Mouse (Mus musculus): ENCODE measurements around the gene Ifitm10.
"Not testable (repeated sequence)": the region's sequence is repeated elsewhere in the genome, so short reads cannot be mapped to it uniquely, and the experiment has no call there.

Ifitm10 gene

DNA sequence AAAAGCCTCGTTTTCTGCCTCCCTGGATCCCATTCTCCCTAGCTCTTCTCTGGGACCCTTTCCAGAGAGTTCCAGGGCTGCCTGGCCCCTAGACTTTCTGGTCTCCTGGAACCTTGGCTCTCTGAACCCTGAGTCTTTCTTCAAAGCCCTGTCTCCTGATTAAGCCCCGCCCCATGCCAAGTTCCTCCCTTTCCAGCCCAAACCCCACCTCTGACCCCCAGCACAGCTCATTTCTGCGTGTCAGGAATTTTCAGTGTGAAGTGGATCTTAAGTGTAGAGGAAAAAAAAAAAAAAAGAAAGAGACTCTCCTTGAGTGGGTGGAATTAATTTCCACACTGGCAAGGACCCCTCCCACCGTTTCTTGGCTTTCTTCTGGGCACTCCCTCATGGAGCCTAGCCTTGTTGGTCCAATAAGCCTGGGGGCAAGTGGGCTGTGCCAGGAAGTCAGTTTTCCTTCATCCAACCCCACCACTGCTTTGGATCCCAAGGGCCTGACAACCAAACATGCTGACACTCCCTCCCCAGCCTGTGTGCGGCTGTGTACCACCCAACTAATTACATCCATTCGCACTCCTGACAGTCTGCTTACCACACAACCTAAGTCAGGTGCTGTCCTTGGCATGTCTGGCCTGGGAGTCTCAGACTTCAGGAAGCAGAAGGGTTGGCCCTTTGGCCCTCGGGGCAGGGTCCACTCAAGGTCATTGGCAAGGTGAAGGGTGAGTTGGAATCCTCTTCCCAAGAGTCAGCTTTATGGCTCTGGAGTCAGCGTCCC lies at the start of gene Ifitm10:
TSS of gene Ifitm10 (minus strand) at position 113 of the 772 bp plus-strand sequence.
- DNase-seq (ENCODE audit: low read depth), result no peak

DNA sequence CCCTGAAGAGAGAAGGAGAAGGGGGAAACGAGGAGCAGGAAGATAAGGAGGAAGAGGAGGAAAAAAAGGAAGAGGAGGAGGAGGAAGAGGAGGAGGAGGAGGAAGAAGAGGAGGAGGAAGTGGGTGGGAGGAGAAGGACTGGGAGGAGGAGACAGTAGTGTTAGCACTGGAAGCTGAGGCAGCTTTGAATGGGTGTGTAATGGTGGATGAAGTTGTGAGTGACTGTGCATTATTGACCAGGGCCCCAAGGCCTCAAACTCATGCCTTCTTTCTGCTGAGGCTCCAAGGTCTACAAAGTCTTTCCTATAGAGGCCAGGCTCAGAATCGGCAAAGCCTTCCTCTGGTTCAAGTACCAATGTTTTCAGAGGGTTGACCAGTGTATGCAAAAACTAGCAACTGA lies 48.3 kb upstream of the Ifitm10 start:
- no peak for DNase-seq (ENCODE audit: low read depth)

DNA sequence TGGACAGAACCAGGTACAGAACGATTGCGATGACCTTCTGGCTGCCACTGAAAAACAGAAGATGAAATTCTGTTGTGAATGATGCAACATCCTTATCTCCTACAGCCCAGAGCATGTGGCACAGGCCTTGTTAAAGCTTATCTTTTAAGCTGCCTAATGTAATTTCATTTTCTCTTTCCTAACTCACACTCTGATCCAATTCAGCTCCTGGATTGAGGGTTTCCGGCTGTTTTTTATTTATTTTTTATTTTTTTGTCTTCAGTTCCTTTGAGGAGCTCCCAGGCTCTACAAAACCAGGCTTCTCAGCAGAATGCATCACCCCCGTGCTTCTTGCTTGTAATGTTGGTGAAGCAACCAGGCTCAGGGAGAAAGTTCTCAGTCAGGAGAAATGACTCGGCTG lies 46.3 kb upstream of the Ifitm10 start:
- peak; percentile 44 for DNase-seq (ENCODE audit: low read depth)

DNA sequence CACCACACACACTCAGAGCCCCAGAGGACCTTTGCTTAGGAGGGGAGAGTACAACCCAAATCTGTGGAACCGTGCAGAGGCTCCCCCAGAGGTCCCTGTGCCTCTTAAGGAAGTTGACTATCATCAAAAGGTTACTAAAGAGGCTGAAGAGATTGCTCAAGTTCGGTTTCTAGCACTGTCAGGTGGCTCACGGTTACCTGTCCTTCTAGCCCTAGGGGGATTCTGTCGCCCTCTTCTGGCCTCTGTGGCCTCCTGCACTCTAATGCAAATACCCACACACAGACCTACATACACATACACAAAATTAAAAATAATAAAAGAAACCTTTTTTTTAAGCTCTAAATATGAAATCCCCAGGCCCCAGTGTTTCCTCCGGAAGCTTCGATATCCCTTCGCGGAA lies 45.1 kb upstream of the Ifitm10 start:
- no peak for DNase-seq (ENCODE audit: low read depth)

DNA sequence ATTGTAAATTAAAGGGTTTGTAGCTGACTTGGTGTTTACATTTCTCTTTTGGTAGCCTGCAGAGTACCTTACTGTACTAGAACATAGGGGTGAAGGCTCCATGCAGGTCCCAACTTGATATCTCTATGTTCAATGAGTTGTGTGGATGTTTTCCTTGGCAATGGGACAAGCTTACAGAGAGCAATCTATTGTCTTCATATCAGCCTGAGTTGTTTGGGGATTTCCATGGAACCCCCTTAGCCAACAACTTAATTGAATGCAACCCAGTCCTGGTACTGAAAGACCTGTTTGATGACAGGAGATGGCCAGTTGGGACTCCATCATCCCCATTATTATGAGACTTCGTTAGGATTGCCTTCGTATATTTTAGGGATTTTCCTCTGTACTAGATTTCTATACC lies 44.5 kb upstream of the Ifitm10 start:
- DNase-seq (ENCODE audit: low read depth), result no peak

DNA sequence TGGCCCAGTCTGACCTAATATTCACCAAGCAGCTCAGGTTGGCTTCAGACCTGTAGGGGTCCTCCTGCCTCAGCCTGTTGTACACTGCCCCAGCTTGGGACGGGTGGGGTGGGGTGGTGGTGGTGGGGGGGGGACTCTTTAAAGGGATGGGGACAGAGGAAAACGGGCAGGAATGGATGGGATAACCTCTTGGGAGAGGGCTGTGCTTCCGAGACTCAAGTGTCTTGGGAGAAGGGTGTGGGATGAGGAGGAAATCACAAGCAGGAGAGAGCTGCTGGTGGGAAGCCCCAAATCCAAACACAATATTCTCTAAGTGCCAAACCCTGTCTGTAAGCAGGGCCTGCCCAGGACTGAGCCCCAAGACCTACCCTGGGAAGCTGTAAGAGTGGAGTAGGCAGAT lies 42.7 kb upstream of the Ifitm10 start:
- no peak for DNase-seq (ENCODE audit: low read depth)

DNA sequence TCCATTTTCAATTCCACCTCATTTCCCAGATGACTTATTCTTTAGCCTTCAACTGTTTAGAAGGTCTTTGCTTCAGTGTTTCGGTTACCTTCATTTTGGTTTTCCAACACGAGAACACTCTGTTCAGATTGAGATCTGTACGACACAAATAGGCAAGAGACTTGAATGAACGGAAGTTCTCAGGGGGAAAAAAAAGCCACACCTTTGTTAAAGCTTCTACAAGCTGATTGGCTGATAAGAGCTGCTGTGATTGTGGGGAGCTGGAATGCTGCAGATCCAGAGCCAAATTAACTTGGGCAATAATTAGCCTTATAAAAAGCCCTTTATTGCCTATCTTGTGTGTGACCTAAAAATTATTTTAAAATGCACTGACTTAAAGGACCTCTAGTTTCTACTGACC lies 41.8 kb upstream of the Ifitm10 start:
- DNase-seq (ENCODE audit: low read depth), result no peak

DNA sequence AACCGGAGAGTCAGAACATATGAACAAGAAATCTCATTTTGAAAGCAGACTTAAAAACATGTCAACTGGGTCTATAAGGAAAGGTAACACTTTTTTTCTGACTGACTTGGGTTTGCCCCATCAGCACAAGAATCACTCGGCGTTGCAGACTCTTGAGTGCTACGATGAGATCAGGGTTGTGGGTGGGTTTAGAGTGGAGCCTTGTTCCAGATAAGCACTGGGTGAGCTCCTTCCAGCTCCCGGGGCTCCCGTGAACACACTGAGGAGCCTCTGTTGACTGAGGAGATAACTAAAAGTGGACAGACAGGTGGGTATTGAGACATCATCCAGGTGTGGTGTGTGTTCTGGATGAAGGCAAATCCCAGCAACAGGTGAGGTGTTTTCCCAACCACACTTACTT lies 39.7 kb upstream of the Ifitm10 start:
- no peak for DNase-seq (ENCODE audit: low read depth)

DNA sequence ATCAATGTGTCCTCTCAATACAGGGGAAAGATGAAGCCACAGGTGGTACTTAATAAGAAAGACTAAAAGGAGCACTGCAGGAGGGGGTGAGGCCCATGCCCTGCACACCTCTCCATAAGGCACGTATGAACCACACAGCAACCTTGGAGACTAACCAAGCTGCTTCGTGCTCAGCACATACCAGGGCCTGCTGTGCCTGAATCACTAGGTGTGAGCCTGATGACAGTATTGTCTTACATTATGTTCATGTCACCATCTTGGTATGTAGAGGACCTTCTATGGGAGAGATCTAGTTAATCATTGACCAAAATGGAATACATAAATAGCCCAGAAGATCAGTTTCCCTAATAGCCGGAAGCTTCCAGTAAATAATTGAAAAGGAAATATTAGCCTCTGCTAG lies 36.0 kb upstream of the Ifitm10 start:
- no peak for DNase-seq (ENCODE audit: low read depth)

DNA sequence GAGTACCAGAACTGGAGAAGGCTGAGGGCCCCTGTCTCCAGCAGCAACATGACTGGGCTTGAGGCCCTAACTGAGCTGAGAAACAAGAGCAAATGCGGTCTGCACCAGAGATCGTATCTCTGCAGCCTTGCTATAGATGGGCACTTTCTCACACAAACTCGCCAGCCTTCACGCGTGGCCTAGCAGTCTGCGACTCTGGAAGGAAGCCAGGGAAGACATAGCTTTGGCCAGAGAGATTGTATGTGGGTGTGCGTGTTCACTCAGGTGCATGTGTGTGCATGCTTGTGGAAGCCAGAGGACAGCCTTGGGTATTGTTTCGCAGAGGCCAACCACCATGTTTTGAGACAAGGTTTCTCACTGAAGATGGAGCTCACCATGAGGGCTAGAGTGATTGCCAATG lies 35.1 kb upstream of the Ifitm10 start:
- no peak for DNase-seq (ENCODE audit: low read depth)

DNA sequence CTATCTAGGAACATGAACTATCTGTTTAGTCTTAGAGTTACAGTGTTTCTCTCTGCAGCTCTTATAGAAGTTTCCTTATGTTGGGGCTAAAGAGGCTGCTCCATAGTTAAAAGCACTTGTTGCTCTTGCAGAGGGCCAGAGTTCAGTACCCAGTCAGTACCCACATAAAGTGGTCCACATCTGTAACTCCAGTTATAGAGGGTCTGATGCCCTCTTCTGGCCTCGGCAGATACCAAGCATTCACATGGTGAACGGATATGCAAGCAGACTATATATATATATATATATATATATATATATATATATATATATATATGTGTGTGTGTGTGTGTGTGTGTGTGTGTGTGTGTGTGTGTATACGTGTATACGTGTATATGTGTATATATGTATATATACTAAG lies 34.4 kb upstream of the Ifitm10 start:
- DNase-seq (ENCODE audit: low read depth), result no peak

DNA sequence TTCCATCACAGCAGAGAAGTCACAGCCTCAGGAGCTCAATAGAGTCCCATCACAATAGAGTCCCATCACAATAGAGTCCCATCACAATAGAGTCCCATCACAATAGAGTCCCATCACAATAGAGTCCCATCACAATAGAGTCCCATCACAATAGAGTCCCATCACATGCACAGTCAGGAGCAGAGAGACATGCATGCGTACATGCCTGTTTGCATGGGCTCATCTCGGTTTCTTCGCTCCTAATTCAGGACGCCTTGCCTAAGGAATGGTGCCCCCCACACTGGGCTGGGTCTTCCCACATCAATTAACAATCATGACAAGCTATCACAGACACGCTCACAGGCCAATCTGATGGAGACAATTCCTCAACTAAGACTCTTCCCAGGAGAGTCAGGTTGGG lies 31.6 kb upstream of the Ifitm10 start:
- DNase-seq (ENCODE audit: low read depth), result not testable (repeated sequence)

DNA sequence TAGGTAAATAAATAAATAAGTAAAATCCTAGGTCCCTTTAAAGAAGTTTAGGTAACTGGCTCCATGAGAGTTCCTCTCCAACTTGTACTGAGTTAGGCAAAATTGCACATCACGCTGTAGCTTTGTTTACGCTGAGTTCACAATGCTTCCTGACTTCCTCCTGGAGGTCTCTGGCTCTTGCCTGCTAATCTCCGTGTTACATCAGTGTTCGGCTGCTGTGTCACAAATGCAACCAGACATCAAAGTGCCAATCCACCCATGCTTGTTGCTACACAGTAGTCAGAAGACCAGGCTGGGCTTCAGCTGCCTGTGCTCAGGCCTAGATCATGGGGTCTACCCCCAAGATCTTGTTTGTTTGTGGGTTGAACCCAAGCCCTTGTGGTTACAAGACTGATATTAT lies 30.0 kb upstream of the Ifitm10 start:
- no peak for DNase-seq (ENCODE audit: low read depth)

DNA sequence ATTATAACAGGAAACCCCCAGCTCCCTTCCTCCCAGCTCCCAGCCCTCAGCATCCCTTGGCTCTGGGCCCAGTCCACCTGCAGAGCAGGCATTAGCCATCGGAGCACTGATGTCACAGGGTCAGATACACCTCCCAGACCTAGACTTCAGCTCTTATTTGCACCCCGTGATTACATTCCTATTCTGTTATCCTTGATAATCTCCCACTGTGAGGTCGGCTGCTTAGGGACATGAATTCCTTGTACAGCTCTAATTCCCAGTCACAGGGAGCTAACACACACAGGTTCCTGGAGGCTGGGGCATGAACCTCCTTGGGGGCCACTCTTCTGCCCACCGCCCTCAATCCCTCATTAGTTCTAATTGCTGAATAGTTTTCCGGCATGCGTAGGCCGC lies 27.2 kb upstream of the Ifitm10 start:
- DNase-seq (ENCODE audit: low read depth), result no peak

DNA sequence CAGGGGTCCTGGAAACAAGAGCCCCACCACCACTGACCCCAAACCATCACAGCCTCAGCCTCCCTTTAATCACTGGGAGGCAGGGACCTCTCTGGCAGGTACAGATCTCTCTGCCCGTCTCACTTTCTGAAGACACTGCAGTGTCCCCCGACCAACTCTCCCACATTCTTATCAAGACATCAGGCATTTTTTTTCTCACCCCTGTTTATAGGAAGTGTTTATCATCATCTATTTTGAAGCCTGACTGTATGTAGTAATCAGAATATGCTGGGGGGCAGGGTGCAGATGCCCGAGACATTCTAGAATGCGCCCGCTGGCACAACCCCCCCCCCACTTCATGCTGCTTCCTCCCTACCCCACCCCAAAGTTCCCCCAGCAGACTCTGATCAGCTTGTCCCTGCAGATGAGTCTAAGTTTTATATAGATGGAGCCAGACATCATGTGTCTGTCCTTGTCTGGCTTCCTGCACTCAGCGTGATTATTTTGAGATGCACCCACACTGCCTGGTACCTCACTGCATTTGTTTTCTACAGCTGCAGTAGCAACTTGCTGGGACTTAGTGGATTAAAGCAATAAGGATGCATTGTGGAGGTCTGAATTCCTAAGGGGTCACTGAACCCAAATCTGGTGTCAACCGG lies 26.7 kb upstream of the Ifitm10 start:
- no peak for DNase-seq (ENCODE audit: low read depth)

DNA sequence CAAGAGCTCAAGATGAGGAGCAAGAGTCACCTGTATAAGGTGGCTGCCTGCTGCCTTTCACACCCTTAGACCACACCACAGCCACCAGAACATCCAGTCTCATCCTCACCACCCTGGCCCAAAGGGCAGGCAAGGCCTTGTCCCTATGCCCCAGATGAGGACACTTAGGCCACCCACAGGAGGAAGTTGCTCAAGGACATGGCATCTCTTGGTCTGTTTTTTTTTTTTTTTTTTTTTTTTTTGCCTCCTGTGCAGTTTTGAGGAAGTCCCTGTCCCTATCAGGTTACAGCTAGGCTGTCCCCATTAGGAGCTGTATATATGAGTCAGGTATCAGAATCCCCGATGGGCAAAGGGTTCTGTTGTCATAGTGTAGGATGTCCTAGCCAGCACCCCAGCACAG lies 25.7 kb upstream of the Ifitm10 start:
- DNase-seq (ENCODE audit: low read depth), result no peak

DNA sequence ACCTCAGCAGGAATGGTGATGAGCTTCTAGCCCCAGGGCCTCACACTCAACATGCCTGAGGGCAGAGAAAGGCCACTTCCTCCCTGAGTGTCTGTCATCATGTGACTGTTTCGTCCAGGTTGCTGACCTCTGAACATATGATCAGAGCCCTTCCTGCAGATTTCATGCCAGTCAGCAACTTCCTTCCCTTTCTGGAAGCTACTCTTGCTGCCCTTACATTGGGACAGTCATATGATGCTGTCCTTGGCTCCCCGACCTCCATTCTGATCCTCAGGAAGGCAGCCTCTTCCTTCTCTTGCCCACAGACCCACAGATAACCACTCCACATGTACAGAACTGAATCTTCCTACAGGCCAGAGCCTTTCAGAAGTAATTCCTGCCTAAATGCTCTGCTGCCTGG lies 24.5 kb upstream of the Ifitm10 start:
- no peak for DNase-seq (ENCODE audit: low read depth)

DNA sequence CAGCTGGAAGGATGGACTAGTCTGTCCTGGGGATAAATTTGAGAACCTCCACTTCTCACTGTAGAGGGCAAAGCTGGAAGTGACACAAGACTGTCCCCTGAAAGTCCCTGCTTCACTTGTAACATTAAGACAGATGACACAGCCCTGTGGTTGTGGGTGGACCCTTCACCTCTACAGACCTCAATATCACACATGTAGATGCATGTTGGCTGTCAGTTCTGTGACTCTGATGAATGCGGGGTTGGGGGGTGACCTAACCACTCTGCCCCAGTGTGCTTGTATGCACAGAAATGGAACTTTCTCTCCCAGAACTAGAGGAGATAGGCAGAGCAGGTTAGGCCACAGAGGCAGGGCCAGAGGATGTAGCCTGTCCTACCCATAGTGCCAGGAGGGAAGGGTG lies 23.1 kb upstream of the Ifitm10 start:
- no peak for DNase-seq (ENCODE audit: low read depth)

DNA sequence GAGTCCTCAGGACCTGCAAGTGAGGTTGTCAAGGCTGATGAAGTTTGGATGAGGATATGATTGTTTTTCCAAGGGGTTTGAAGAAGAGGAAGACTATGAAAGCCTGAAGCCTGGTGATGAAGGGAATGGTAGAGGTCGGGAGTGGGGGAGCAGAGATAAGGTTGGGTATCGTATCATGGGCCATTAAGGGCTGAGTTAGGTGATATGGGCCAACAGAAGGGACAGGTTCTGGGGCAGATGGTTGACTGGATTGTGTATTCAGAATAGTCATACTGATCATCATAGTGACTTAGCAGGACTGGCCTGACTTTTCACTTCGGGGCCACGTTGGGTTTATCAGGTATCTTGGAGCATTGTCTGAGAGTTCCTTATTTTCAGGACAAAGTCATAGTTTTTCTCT lies 21.9 kb upstream of the Ifitm10 start:
- no peak for DNase-seq (ENCODE audit: low read depth)

DNA sequence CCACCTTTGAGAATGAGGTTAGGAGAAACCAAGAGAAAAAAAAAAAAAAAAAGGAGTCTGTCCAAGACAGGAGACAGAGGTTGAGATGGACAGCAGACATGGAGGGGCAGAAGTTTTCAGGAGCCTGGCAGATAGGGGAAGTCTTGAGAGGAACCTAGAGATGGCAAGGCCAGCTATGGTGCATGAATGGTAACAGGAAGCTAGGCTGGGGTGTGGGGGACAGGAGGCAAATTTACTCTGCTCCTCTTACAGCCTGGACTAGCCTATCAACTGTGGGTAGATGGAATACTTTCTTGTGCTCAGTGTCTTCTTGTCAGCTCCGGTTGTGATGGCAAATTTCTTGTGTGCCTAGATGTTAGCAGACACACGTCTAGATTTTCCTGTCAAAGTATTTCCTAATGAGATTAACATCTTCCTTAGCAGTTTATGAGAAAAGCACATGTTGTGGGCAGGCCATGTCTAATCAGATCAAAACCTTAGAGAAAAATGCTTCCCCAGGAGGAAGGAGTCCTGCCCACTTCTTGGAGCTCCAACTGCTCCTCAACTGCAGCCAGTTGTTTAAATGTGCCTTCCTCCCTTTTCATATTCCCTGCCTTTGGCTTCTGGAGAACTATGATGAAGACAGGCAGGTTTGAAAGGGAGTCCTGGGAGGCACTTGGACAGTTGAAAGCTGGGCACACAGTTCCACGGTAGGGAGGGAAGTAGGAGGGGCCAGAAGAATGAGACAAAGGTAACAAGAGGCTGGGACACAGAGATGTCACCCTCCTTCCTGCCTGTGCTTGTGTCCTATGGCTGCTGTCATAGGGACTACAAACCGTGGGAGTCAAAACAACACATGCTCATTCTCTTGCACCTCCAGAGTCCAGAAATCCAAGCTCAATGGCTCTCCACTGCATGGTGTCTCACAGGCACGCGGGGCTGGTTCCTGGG lies 21.0 kb upstream of the Ifitm10 start:
- no peak for DNase-seq (ENCODE audit: low read depth)

DNA sequence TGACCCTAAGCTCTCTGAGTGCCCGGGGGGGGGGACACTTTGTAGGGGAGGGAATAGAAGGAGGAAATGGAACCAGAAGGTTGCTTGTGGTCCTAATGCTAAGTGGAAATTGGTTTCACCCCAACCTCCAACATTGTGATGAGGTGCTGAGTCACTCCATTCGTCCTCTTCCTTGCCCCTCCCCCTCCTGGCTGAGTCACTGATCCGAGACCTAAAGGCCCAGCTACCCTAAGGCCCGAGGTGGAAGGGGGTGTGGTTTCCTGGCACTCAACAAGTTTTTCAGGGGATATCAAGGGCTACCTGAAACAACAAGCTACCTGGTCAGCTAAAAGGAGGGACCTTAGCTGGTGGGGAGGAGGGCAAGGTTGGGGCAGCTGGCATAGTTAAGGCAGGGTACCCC lies 19.6 kb upstream of the Ifitm10 start:
- DNase-seq (ENCODE audit: low read depth), result peak; percentile 78

DNA sequence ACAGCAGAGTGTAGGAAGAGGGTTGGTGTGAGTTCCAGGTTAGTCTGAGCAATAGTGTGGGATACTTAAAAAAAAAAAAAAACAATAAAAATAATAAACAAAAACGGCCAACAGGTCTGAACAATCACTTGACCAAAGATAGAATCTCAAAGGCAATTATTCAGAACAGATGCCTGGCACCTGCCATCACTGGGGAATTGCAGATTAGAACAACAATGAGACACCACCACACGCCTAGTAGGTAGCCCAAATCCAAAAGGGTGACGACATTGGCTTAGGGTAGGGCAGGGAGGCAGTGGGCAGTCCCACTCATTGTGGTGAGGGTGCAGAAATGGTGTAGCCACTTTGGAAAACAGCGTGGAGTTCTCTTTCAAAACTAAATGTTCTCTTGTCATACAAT lies 18.1 kb upstream of the Ifitm10 start:
- DNase-seq (ENCODE audit: low read depth), result no peak

DNA sequence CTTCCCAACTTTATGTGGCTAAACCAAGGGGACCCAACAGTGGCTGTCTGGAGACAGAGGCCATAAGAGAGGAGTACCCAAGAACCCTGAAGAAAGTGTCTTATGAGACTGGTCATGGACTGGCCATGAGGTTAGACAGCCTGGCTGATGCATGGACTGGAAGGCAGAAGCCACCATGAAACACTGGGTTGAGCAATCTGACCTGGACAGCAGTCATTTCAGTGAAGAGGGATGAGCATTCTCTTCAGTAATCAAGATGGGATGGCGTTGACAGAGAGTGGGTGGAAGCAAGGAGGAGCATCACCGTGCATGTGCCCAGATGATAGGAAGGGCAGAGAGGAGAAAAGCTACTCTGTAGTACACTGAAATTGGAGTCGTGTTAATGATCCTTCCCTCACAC lies 17.6 kb upstream of the Ifitm10 start:
- DNase-seq (ENCODE audit: low read depth), result no peak
